Mouse (Mus musculus): ENCODE measurements around the gene Cnn2. TPM values are rescaled to one million over a fixed set of nuclear protein-coding genes. Genes with fewer than 3 reads are reported as not detected.
"Not testable (repeated sequence)": the region's sequence is repeated elsewhere in the genome, so short reads cannot be mapped to it uniquely, and the experiment has no call there.

The Cnn2 gene
- polyA plus RNA-seq, 1 experiment from 2014 or later: 31.6 TPM

GRCm38 (mm10) chr10:80030191-80030590, 41.8 kb downstream of the Cnn2 start:
- no peak overlapping the region for H3K9ac ChIP-seq (replicated peaks)
- no peak overlapping the region for H3K27ac ChIP-seq (replicated peaks)
- no peak for ATAC-seq (ENCODE audit: low FRiP score)
- 0 out of 2 replicates have a peak, but pooled peaks cover 5% of the 10 kb centered on the region for H3K4me1 ChIP-seq
- H3K36me3 ChIP-seq: peaks cover 5% of the 10 kb centered on the region
- H3K27me3 ChIP-seq (replicated peaks): no peaks in the 10 kb centered on the region
- H3K4me3 ChIP-seq (replicated peaks): no peak overlapping the region
- H3K9me3 ChIP-seq (replicated peaks): no peaks in the 10 kb centered on the region
- no peak overlapping the region for H3K4me2 ChIP-seq
- WGBS: 80% methylated on average over 9 of the region's 9 CpGs

- Histone ChIP-seq H3K9ac (replicated peaks) (no peak overlapping the region), H3K36me3 (peaks cover 11% of the 10 kb centered on the region), H3K9me3 (replicated peaks) (no peaks in the 10 kb centered on the region), H3K27ac (replicated peaks) (no peak overlapping the region), H3K27me3 (replicated peaks) (no peaks in the 10 kb centered on the region), H3K4me3 (replicated peaks) (no peak overlapping the region), H3K4me1 (0 out of 2 replicates have a peak, but pooled peaks cover 5% of the 10 kb centered on the region), H3K4me2 (no peak overlapping the region)
- 77% methylated on average over 17 of the region's 17 CpGs for WGBS
- ATAC-seq (ENCODE audit: low FRiP score): no peak
Measured at GRCm38 (mm10) chr10:80030736-80031135, 42.4 kb downstream of the Cnn2 start.

DNA sequence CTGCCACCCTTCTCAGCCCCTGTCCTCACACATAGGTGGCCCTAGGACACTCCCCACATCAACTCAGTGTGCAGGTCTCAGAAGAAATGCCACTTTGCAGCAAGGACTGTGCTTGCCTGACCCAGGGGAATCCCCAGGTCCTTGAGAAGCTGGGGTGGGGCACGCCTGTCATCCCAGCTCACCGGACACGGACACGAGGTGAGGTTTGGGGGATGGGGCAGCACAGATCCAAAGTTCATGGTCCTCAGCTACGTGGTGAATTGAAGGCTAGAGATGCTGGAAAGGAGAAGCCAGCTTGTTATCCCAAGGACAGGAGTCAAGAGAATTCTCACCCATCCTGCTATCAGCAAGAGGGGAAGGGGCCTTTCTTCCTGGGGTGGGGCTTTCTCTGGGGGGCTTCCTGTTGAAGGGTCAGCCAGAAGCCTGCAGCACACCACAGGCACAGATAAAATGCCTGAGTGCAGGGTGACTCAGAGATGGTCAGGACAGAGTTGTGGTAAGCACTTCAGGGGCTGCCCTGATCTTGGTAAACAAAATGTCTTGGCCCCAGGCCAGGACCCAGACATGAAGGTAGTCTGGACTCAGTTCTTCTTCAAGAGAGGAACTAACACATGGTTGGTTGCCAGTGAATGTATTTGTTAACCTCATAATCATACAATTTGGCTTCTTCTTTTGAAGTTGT, 44.6 kb downstream of the Cnn2 start:
- Histone ChIP-seq H3K27me3 (replicated peaks) (no peaks in the 10 kb centered on the region), H3K27ac (replicated peaks) (peak overlapping the region; percentile 23; the same call in 1 of the 2 replicates), H3K4me2 (no peak overlapping the region), H3K9ac (replicated peaks) (no peak overlapping the region), H3K9me3 (replicated peaks) (no peaks in the 10 kb centered on the region), H3K4me1 (peaks cover 12% of the 10 kb centered on the region), H3K4me3 (replicated peaks) (no peak overlapping the region), H3K36me3 (peaks cover 31% of the 10 kb centered on the region)
- WGBS: 66% methylated on average over 5 of the region's 5 CpGs
- no peak for ATAC-seq (ENCODE audit: low FRiP score)

DNA sequence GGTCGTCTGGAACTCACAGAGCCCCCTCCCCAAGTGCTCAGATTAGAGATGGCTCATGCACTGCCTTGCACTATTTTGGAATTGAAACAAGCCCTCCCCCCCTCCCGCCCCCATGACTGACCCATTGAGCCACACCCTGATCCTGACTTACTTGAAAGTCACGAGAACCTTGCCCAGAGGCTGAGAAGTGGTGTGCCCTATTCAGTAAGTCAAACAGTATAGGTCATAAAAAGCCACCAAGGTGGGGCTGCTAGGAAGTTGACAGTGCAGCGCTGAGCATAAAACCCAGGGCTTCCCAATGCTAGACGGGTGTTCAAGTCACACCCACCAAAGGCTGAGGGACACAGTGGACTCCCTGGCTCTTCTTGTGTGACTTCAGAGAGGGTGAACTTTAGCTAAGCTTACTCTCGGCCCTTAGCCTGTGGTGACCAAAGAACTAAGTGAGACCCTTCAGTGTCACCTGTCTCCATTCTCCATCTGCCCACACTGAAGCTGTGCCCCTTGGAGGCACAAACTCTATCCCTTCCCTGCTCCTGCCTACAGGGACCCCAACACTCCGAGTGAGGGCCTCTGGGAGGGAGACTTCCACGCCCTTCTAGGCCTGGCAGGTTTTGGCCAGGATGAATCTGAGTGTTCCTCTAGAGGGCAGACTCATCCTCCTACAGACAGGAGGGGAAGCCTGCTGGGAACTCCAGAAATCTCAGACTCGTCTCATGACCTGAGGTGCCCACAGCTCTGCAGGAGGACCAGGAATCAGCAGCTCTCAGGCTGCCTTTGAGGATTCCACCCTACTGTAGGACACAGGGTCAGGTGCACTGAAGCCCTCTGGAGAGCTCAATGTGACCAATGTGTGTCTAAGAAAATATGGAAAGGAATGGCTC, 45.4 kb downstream of the Cnn2 start:
- Histone ChIP-seq H3K4me2 (no peak overlapping the region), H3K4me1 (peaks cover 20% of the 10 kb centered on the region), H3K4me3 (replicated peaks) (no peak overlapping the region), H3K9me3 (replicated peaks) (no peaks in the 10 kb centered on the region), H3K36me3 (peaks cover 34% of the 10 kb centered on the region), H3K27me3 (replicated peaks) (no peaks in the 10 kb centered on the region), H3K9ac (replicated peaks) (no peak overlapping the region), H3K27ac (replicated peaks) (peak overlapping the region; percentile 45; the same call in 1 of the 2 replicates)
- WGBS: 40% methylated on average over 9 of the region's 9 CpGs
- ATAC-seq (ENCODE audit: low FRiP score): no peak

GRCm38 (mm10) chr10:80035148-80035547, 46.8 kb downstream of the Cnn2 start:
- 0 out of 2 replicates have a peak overlapping the region, but pooled peaks have one; percentile 10 for H3K9ac ChIP-seq (replicated peaks)
- H3K27ac ChIP-seq (replicated peaks): no peak overlapping the region
- H3K4me3 ChIP-seq (replicated peaks): no peak overlapping the region
- no peaks in the 10 kb centered on the region for H3K9me3 ChIP-seq (replicated peaks)
- no peak overlapping the region for H3K4me2 ChIP-seq
- 73% methylated on average over 8 of the region's 8 CpGs for WGBS
- peaks cover 34% of the 10 kb centered on the region for H3K36me3 ChIP-seq
- ATAC-seq (ENCODE audit: low FRiP score): no peak
- peaks cover 28% of the 10 kb centered on the region for H3K4me1 ChIP-seq
- no peaks in the 10 kb centered on the region for H3K27me3 ChIP-seq (replicated peaks)

- Histone ChIP-seq H3K4me2 (no peak overlapping the region), H3K4me1 (peaks cover 28% of the 10 kb centered on the region), H3K9ac (replicated peaks) (no peak overlapping the region), H3K27me3 (replicated peaks) (no peaks in the 10 kb centered on the region), H3K9me3 (replicated peaks) (no peaks in the 10 kb centered on the region), H3K4me3 (replicated peaks) (no peak overlapping the region), H3K27ac (replicated peaks) (no peak overlapping the region), H3K36me3 (peaks cover 34% of the 10 kb centered on the region)
- WGBS: 93% methylated on average over 5 of the region's 5 CpGs
- no peak for ATAC-seq (ENCODE audit: low FRiP score)
Measured at GRCm38 (mm10) chr10:80035686-80036085, 47.3 kb downstream of the Cnn2 start.

DNA sequence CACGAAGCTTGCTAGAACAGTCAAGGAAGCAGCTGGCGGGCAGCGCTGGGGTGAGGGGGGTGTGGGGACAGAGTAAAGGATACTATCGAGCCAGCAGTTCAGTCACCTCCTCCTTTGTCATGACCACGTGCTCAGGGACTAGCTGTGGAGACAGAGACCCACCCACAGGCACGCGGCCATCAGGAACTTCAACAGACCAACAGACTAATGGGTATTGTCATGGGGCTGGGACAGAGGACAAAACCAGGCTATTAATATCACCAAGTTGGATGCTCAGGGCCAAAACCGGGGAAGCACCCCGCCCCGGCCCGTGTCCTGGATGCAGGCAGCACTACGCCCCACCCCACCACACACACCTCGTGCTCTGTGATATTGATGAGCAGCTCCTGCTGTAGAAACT, 48.4 kb downstream of the Cnn2 start:
- 93% methylated on average over 13 of the region's 13 CpGs for WGBS
- H3K4me2 ChIP-seq: no peak overlapping the region
- no peaks in the 10 kb centered on the region for H3K27me3 ChIP-seq (replicated peaks)
- H3K9ac ChIP-seq (replicated peaks): no peak overlapping the region
- peaks cover 28% of the 10 kb centered on the region for H3K4me1 ChIP-seq
- H3K4me3 ChIP-seq (replicated peaks): no peak overlapping the region
- peaks cover 34% of the 10 kb centered on the region for H3K36me3 ChIP-seq
- H3K27ac ChIP-seq (replicated peaks): no peak overlapping the region
- no peaks in the 10 kb centered on the region for H3K9me3 ChIP-seq (replicated peaks)
- no peak for ATAC-seq (ENCODE audit: low FRiP score)

- peak within 1 kb of the TSS; percentile 86 for H3K4me3 ChIP-seq (replicated peaks)
- peak within 1 kb of the TSS; percentile 84 for H3K9ac ChIP-seq (replicated peaks)
- H3K36me3 ChIP-seq: peaks cover 32% of the 10 kb centered on the region
- ATAC-seq (ENCODE audit: low FRiP score): peak; percentile 97
- peak within 1 kb of the TSS; percentile 87 for H3K4me2 ChIP-seq
- H3K27ac ChIP-seq (replicated peaks): peak within 1 kb of the TSS; percentile 79
- no peaks in the 10 kb centered on the region for H3K9me3 ChIP-seq (replicated peaks)
- no peaks in the 10 kb centered on the region for H3K27me3 ChIP-seq (replicated peaks)
- H3K4me1 ChIP-seq: peaks cover 24% of the 10 kb centered on the region
- WGBS: under 1% methylated on average over 40 of the region's 40 CpGs
Measured at GRCm38 (mm10) chr10:80039559-80039979, 51.2 kb downstream of the Cnn2 start, which contains the start of gene Polr2e. Polr2e (minus strand) TSS chr10:80039795.

- H3K36me3 ChIP-seq: peaks cover 15% of the 10 kb centered on the region
- not testable (repeated sequence) for ATAC-seq (ENCODE audit: low FRiP score); H3K9ac ChIP-seq (replicated peaks); H3K4me2 ChIP-seq; H3K9me3 ChIP-seq (replicated peaks); H3K27me3 ChIP-seq (replicated peaks); H3K4me3 ChIP-seq (replicated peaks); H3K27ac ChIP-seq (replicated peaks)
- WGBS: 86% methylated on average over 8 of the region's 8 CpGs
- peaks cover 24% of the 10 kb centered on the region for H3K4me1 ChIP-seq
Measured at GRCm38 (mm10) chr10:80041409-80042060, 53.2 kb downstream of the Cnn2 start.

DNA sequence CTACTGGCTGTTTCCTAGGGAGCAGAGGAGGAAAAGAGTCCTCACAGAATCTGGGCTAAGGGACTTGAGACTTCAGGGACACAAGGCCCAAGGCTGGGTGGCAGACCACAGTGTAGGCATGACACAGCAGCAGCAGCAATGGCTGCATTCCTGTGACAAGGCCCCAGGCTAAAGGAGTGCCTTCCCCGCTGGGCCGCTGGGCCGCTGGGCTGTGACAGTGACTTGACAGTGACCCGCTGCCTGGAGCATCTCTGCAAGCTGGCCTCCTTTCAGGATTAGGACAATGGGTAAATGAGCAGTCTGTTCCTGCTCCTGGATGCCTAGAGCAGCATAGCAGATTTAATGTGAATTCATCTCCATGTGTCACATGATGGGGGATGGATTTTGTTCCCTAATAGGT, 55.7 kb downstream of the Cnn2 start:
- Histone ChIP-seq H3K4me3 (replicated peaks) (no peak overlapping the region), H3K4me2 (no peak overlapping the region), H3K36me3 (no peaks in the 10 kb centered on the region), H3K9ac (replicated peaks) (no peak overlapping the region), H3K4me1 (peaks cover 9% of the 10 kb centered on the region), H3K9me3 (replicated peaks) (no peaks in the 10 kb centered on the region), H3K27ac (replicated peaks) (peak overlapping the region; percentile 9; the same call in 1 of the 2 replicates), H3K27me3 (replicated peaks) (no peaks in the 10 kb centered on the region)
- no peak for ATAC-seq (ENCODE audit: low FRiP score)
- 17% methylated on average over 4 of the region's 4 CpGs for WGBS

DNA sequence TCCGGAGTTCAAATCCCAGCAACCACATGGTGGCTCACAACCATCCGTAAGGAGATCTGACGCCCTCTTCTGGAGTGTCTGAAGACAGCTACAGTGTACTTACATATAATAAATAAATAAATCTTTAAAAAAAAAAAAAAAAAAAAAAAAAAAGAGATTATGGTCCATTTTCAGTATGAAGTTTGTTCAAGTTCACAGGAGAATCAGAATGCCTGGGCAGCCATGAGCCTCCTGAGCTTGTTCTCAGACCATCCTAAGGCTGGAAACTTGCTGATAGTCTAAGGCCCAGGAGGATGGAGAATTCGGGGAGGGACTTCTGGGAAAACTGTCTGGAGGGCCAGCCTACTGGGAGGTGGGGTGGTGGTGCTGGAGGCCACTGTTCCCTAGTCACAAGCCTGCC, 57.0 kb downstream of the Cnn2 start:
- ATAC-seq (ENCODE audit: low FRiP score); H3K27me3 ChIP-seq (replicated peaks); H3K4me2 ChIP-seq; H3K4me1 ChIP-seq; H3K36me3 ChIP-seq; H3K9me3 ChIP-seq (replicated peaks); H3K4me3 ChIP-seq (replicated peaks); H3K27ac ChIP-seq (replicated peaks); H3K9ac ChIP-seq (replicated peaks): not testable (repeated sequence)
- WGBS: 80% methylated on average over 3 of the region's 4 CpGs

All from neural tube, embryonic 15.5 days (tissue).